27 mouse cellular contexts compared by ENCODE assay signal in genomic region chr15:87668112-87668511, GRCm38 (mm10).
DNase-seq lines count a peak whose midpoint lies in the region; ATAC-seq and TF ChIP-seq lines count a peak whose summit lies in the region.
"Had no signal": no experiment of that assay in that cellular context is flagged by ENCODE, and none has a peak within 500 bp of the region (broad histone marks: within the 10 kb centered on the region; RNA-seq: fewer than 3 reads in every experiment).

No protein-coding gene starts in this region.

- H3K27me3 ChIP-seq in hindbrain, embryonic 13.5 days: no peaks in the 10 kb centered on the region
- no peaks in the 10 kb centered on the region for H3K27me3 ChIP-seq in hindbrain, embryonic 10.5 days (ENCODE audit: insufficient read depth, poor library complexity, severe bottlenecking)
- no peaks in the 10 kb centered on the region for H3K27me3 ChIP-seq in Patski
- no peaks in the 10 kb centered on the region for H3K27me3 ChIP-seq in myocyte (ENCODE audit: control insufficient read depth, insufficient read depth, insufficient read length)
- no peaks in the 10 kb centered on the region for H3K27me3 ChIP-seq in heart, embryonic 10.5 days (ENCODE audit: insufficient read depth, poor library complexity, severe bottlenecking)
- H3K27me3 ChIP-seq: CH12.LX; forebrain, embryonic 15.5 days; heart, embryonic 13.5 days; megakaryocyte, embryonic 14.5 days; midbrain, embryonic 12.5 days; neural tube, embryonic 15.5 days had no signal

- no peak for DNase-seq in hindbrain, embryonic 10.5 days (ENCODE audit: low spot score)
- DNase-seq in left cerebral cortex, postnatal 4 days: peak; percentile 65
- no peak for DNase-seq in left cerebral cortex, adult 11 months (ENCODE audit: low spot score)
- no peak for DNase-seq in Patski (ENCODE audit: low read depth, low spot score)
- DNase-seq in heart, embryonic 10.5 days (ENCODE audit: low spot score): no peak
- DNase-seq: adrenal gland, postnatal 10 days; cerebellum, postnatal 14 days; heart, adult 2 months; heart, postnatal 10 days; kidney, adult 2 months; kidney, postnatal 36 days; layer of hippocampus, adult 9-11 months; lung, postnatal 4 days; right cerebral cortex, postnatal 25 days; thymus, postnatal 14 days had no signal

- H3K4me1 ChIP-seq in hindbrain, embryonic 13.5 days (replicated peaks): peaks cover 52% of the 10 kb centered on the region
- H3K4me1 ChIP-seq in hindbrain, embryonic 10.5 days (replicated peaks): peaks cover 43% of the 10 kb centered on the region
- peaks cover 3% of the 10 kb centered on the region; the same call in 1 of the 2 replicates for H3K4me1 ChIP-seq in heart, embryonic 10.5 days
- H3K4me1 ChIP-seq: heart, embryonic 13.5 days; limb, embryonic 13.5 days; megakaryocyte, embryonic 14.5 days had no signal

- H3K79me2 ChIP-seq in myocyte (ENCODE audit: control insufficient read depth, insufficient read depth): no peaks in the 10 kb centered on the region

- CTCF ChIA-PET in Patski (lab: Charles Lee): interaction anchor here (3.1 kb wide), 1 partner anchor 13 kb away, joined by 9 read pairs; no protein-coding TSS in a partner anchor

- H3K9ac ChIP-seq in hindbrain, embryonic 13.5 days: no peak overlapping the region
- H3K9ac ChIP-seq: forebrain, embryonic 15.5 days; heart, embryonic 13.5 days; limb, embryonic 13.5 days; midbrain, embryonic 12.5 days; neural tube, embryonic 15.5 days had no signal

- no peaks in the 10 kb centered on the region for H3K36me3 ChIP-seq in hindbrain, embryonic 13.5 days
- H3K36me3 ChIP-seq in hindbrain, embryonic 10.5 days: 0 out of 2 replicates have a peak, but pooled peaks cover 3% of the 10 kb centered on the region
- H3K36me3 ChIP-seq in myocyte (ENCODE audit: control insufficient read depth, insufficient read depth): no peaks in the 10 kb centered on the region
- H3K36me3 ChIP-seq in heart, embryonic 10.5 days: no peaks in the 10 kb centered on the region
- H3K36me3 ChIP-seq: forebrain, embryonic 15.5 days; heart, embryonic 13.5 days; limb, embryonic 13.5 days; midbrain, embryonic 12.5 days; neural tube, embryonic 15.5 days had no signal

- intact Hi-C loops in left cerebral cortex, postnatal 4 days (cut with DNase I): no loop called here

- POLR2A ChIA-PET in Patski (lab: Charles Lee): interaction anchor here (0.6 kb wide), 1 partner anchor 13 kb away, joined by 3 read pairs; no protein-coding TSS in a partner anchor

- 0 out of 2 replicates have a peak overlapping the region, but pooled peaks have one; percentile 40 for H3K27ac ChIP-seq in hindbrain, embryonic 13.5 days
- no peak overlapping the region for H3K27ac ChIP-seq in hindbrain, embryonic 10.5 days
- H3K27ac ChIP-seq in heart, embryonic 10.5 days: no peak overlapping the region
- H3K27ac ChIP-seq: forebrain, embryonic 15.5 days; heart, adult 2 months; heart, embryonic 13.5 days; limb, embryonic 13.5 days; midbrain, embryonic 12.5 days; neural tube, embryonic 15.5 days had no signal

- H3K4me3 ChIP-seq in hindbrain, embryonic 13.5 days: no peak overlapping the region
- no peak overlapping the region for H3K4me3 ChIP-seq in hindbrain, embryonic 10.5 days
- H3K4me3 ChIP-seq in myocyte: no peak overlapping the region
- H3K4me3 ChIP-seq in heart, embryonic 10.5 days: no peak overlapping the region
- H3K4me3 ChIP-seq: forebrain, embryonic 15.5 days; heart, adult 2 months; heart, embryonic 13.5 days; left cerebral cortex, adult 2 months; limb, embryonic 13.5 days; midbrain, embryonic 12.5 days; neural tube, embryonic 15.5 days had no signal

- TF ChIP-seq CTCF in Patski (IDR thresholded peaks at IDR 0.05): no peak

- no peak for ATAC-seq in hindbrain, embryonic 13.5 days (ENCODE audit: low FRiP score)
- ATAC-seq in Patski: peak; percentile 52
- ATAC-seq: inflammation-experienced regulatory T-cells, adult 6 months had no signal

- no peak overlapping the region for H3ac ChIP-seq in myocyte (ENCODE audit: control insufficient read depth, insufficient read length)

- 70% methylated on average over 5 of the region's 5 CpGs for WGBS in hindbrain, embryonic 13.5 days
- 90% methylated on average over 5 of the region's 5 CpGs for WGBS in hindbrain, embryonic 10.5 days
- 82% methylated on average over 5 of the region's 5 CpGs for WGBS in heart, embryonic 10.5 days

- no peak overlapping the region for H3K4me2 ChIP-seq in hindbrain, embryonic 13.5 days
- no peak overlapping the region for H3K4me2 ChIP-seq in myocyte (ENCODE audit: low read depth)
- H3K4me2 ChIP-seq: forebrain, embryonic 15.5 days; heart, embryonic 13.5 days; limb, embryonic 13.5 days; liver, embryonic 11.5 days; midbrain, embryonic 12.5 days; neural tube, embryonic 15.5 days had no signal

- no peaks in the 10 kb centered on the region for H3K9me3 ChIP-seq in hindbrain, embryonic 13.5 days
- H3K9me3 ChIP-seq in hindbrain, embryonic 10.5 days: no peaks in the 10 kb centered on the region
- H3K9me3 ChIP-seq in heart, embryonic 10.5 days: no peaks in the 10 kb centered on the region
- H3K9me3 ChIP-seq: forebrain, embryonic 15.5 days; heart, embryonic 13.5 days; limb, embryonic 13.5 days; midbrain, embryonic 12.5 days; neural tube, embryonic 15.5 days had no signal

- no peak for TF ChIP-seq POLR2A in myocyte (IDR thresholded peaks at IDR 0.05; ENCODE audit: insufficient read length, low read depth)

- in situ Hi-C loops in Patski (cut with MboI; ENCODE audit: low pct_unique_long_range_greater_than_20kb): no loop called here

TF ChIP-seq in myocyte, 11 proteins besides CTCF, POLR2A, EP300 and RAD21:
- TF ChIP-seq MYOD1 (IDR thresholded peaks at IDR 0.05; ENCODE audit: control insufficient read depth in 1 of 3, insufficient read length in 2 of 3, low read depth in 2 of 3) (peak in 2 of 3 experiments; percentile 59 to 84), POLR2AphosphoS2 (IDR thresholded peaks at IDR 0.05; ENCODE audit: insufficient read length, low read depth) (no peak), USF1 (IDR thresholded peaks at IDR 0.05; ENCODE audit: low read depth) (no peak), E2F4 (IDR thresholded peaks at IDR 0.05; ENCODE audit: insufficient read depth) (no peak), TCF12 (IDR thresholded peaks at IDR 0.05; ENCODE audit: insufficient read depth, poor library complexity, severe bottlenecking) (no peak), REST (IDR thresholded peaks at IDR 0.05; ENCODE audit: insufficient read depth, insufficient read length) (no peak), MYOG (IDR thresholded peaks at IDR 0.05; ENCODE audit: control insufficient read depth in 1 of 3, insufficient read depth in 1 of 3, insufficient read length in 2 of 3, low read depth in 2 of 3) (peak in 2 of 3 experiments; percentile 78 to 84), CEBPB (IDR thresholded peaks at IDR 0.05; ENCODE audit: insufficient read depth, poor library complexity, severe bottlenecking) (no peak), TCF3 (IDR thresholded peaks at IDR 0.05; ENCODE audit: insufficient read length, low read depth) (no peak), SRF (IDR thresholded peaks at IDR 0.05; ENCODE audit: control insufficient read depth, insufficient read length, low read depth) (no peak), MAX (IDR thresholded peaks at IDR 0.05; ENCODE audit: low read depth) (no peak)
TF ChIP-seq in myocyte: peak in this region for 2.
